Mouse (Mus musculus) ES-Bruce4 (cell line): Measurements from ENCODE around the gene Rnf8. TPM values are rescaled to one million over a fixed set of nuclear protein-coding genes. Genes with fewer than 3 reads are reported as not detected.

Experiments used
- H3K27ac ChIP-seq: 2 replicates; pipeline ENCODE4 v1.5.1; 2012; ENCODE audit warnings: low read length, inconsistent platforms; ENCODE audit not compliant: insufficient read depth
- H3K27me3 ChIP-seq: 2 replicates; pipeline ENCODE4 v1.6.1; 2012; ENCODE audit warnings: mild to moderate bottlenecking, low read length, inconsistent platforms; ENCODE audit not compliant: control insufficient read depth, poor library complexity, insufficient read depth, severe bottlenecking
- H3K36me3 ChIP-seq: 2 replicates; pipeline ENCODE4 v1.6.1; 2012; ENCODE audit warnings: inconsistent platforms, mild to moderate bottlenecking, low read length, moderate library complexity; ENCODE audit not compliant: control insufficient read depth, poor library complexity, insufficient read depth, severe bottlenecking
- H3K4me1 ChIP-seq: one replicate; pipeline ENCODE4 v1.8.1; 2011; ENCODE audit warnings: low read length; ENCODE audit not compliant: control insufficient read depth, insufficient read depth
- H3K4me3 ChIP-seq: 2 replicates; pipeline ENCODE4 v1.5.1; 2011; ENCODE audit warnings: low read depth, mild to moderate bottlenecking, low read length
- H3K9ac ChIP-seq: 2 replicates; pipeline ENCODE4 v1.6.1; 2012; ENCODE audit warnings: low read depth, mild to moderate bottlenecking, inconsistent platforms; ENCODE audit not compliant: poor library complexity, severe bottlenecking
- H3K9me3 ChIP-seq: replicated peaks from 2 replicates; pipeline ENCODE4 v1.6.1; 2012; ENCODE audit warnings: mild to moderate bottlenecking, low read length, inconsistent platforms; ENCODE audit not compliant: control insufficient read depth, poor library complexity, insufficient read depth, severe bottlenecking
- CTCF ChIP-seq: IDR thresholded peaks from one replicate; pipeline ENCODE4 v1.8.1; 2011; ENCODE audit warnings: low read depth, low read length
- EP300 ChIP-seq: IDR thresholded peaks from 2 replicates; pipeline ENCODE4 v1.6.1; 2011; ENCODE audit warnings: low read depth, low read length; ENCODE audit not compliant: insufficient read depth
- POLR2A ChIP-seq: IDR thresholded peaks from one replicate; pipeline ENCODE4 v1.8.1; 2011; ENCODE audit warnings: low read length; ENCODE audit not compliant: insufficient read depth
- polyA plus RNA-seq: library from polyadenylated mRNA; stranded (reverse); fragments of >200 nt; gene quantifications from 2 replicates; pipeline ENCODE4 v1.2.4, GENCODE M21; 2011; ENCODE audit warnings: low read depth; ENCODE audit not compliant: missing spikeins, insufficient read depth, insufficient read length

Rnf8 gene
- polyA plus RNA-seq, 1 experiment = 37.5 TPM

GRCm38 (mm10) chr17:29584306-29584705, 30.3 kb upstream of the Rnf8 start:
- Histone ChIP-seq H3K4me3 (no peak overlapping the region), H3K36me3 (0 out of 2 replicates have a peak, but pooled peaks cover 2% of the 10 kb centered on the region), H3K9me3 (no peaks in the 10 kb centered on the region), H3K9ac (no peak overlapping the region), H3K4me1 (no peaks in the 10 kb centered on the region), H3K27me3 (no peaks in the 10 kb centered on the region), H3K27ac (no peak overlapping the region)
- TF ChIP-seq POLR2A (no peak), EP300 (no peak), CTCF (no peak)

GRCm38 (mm10) chr17:29584737-29585136, 29.9 kb upstream of the Rnf8 start:
- Histone ChIP-seq H3K27me3 (no peaks in the 10 kb centered on the region), H3K27ac (no peak overlapping the region), H3K9ac (no peak overlapping the region), H3K9me3 (no peaks in the 10 kb centered on the region), H3K4me1 (no peaks in the 10 kb centered on the region), H3K36me3 (0 out of 2 replicates have a peak, but pooled peaks cover 2% of the 10 kb centered on the region), H3K4me3 (no peak overlapping the region)
- no peak for TF ChIP-seq CTCF
- no peak for TF ChIP-seq EP300
- TF ChIP-seq POLR2A = no peak

GRCm38 (mm10) chr17:29585446-29585845, 29.1 kb upstream of the Rnf8 start:
- H3K9ac ChIP-seq = no peak overlapping the region
- no peaks in the 10 kb centered on the region for H3K4me1 ChIP-seq
- H3K27ac ChIP-seq = no peak overlapping the region
- 0 out of 2 replicates have a peak, but pooled peaks cover 2% of the 10 kb centered on the region for H3K36me3 ChIP-seq
- no peak overlapping the region for H3K4me3 ChIP-seq
- H3K27me3 ChIP-seq = no peaks in the 10 kb centered on the region
- TF ChIP-seq EP300 (no peak), POLR2A (no peak), CTCF (no peak)
- no peaks in the 10 kb centered on the region for H3K9me3 ChIP-seq

GRCm38 (mm10) chr17:29586921-29587320, 27.7 kb upstream of the Rnf8 start:
- Histone ChIP-seq H3K4me3 (no peak overlapping the region), H3K4me1 (no peaks in the 10 kb centered on the region), H3K9me3 (no peaks in the 10 kb centered on the region), H3K27me3 (no peaks in the 10 kb centered on the region), H3K9ac (no peak overlapping the region), H3K27ac (no peak overlapping the region), H3K36me3 (0 out of 2 replicates have a peak, but pooled peaks cover 2% of the 10 kb centered on the region)
- TF ChIP-seq CTCF = no peak

- Histone ChIP-seq H3K27ac (no peak overlapping the region), H3K4me3 (no peak overlapping the region), H3K27me3 (no peaks in the 10 kb centered on the region), H3K4me1 (no peaks in the 10 kb centered on the region), H3K9me3 (no peaks in the 10 kb centered on the region), H3K36me3 (no peaks in the 10 kb centered on the region), H3K9ac (no peak overlapping the region)
- TF ChIP-seq CTCF = no peak
- TF ChIP-seq POLR2A = no peak
- no peak for TF ChIP-seq EP300
Measured at GRCm38 (mm10) chr17:29589221-29589898, 25.2 kb upstream of the Rnf8 start.

- no peak for TF ChIP-seq CTCF
- no peak for TF ChIP-seq EP300
- no peak for TF ChIP-seq POLR2A
- Histone ChIP-seq H3K27ac (no peak overlapping the region), H3K9me3 (no peaks in the 10 kb centered on the region), H3K4me1 (no peaks in the 10 kb centered on the region), H3K36me3 (no peaks in the 10 kb centered on the region), H3K4me3 (no peak overlapping the region), H3K9ac (no peak overlapping the region), H3K27me3 (no peaks in the 10 kb centered on the region)
Measured at GRCm38 (mm10) chr17:29595891-29596770, 18.5 kb upstream of the Rnf8 start.
